Mouse (Mus musculus) midbrain, embryonic 15.5 days (tissue): ENCODE measurements around the gene Myo16. TPM values are rescaled to one million over a fixed set of nuclear protein-coding genes. Genes with fewer than 3 reads are reported as not detected.

Experiments
- ATAC-seq: fragments of 200-750 bp; cut with Nextera tagmentation; replicated peaks from 2 replicates; pipeline ENCODE4 v1.8.0; 2017; ENCODE audit warnings: moderate TSS enrichment
- H3K27ac ChIP-seq: fragments of 300-500 bp; sonication (generic); 2 replicates; pipeline ENCODE4 v1.5.1; 2015; ENCODE audit warnings: mild to moderate bottlenecking, inconsistent platforms
- H3K27me3 ChIP-seq: fragments of 300-500 bp; sonication (generic); replicated peaks from 2 replicates; pipeline ENCODE4 v1.6.1; 2015; ENCODE audit warnings: inconsistent platforms
- H3K36me3 ChIP-seq: fragments of 300-500 bp; sonication (generic); replicated peaks from 2 replicates; pipeline ENCODE4 v1.6.1; 2015; ENCODE audit warnings: inconsistent platforms
- H3K4me1 ChIP-seq: fragments of 300-500 bp; sonication (generic); 2 replicates; pipeline ENCODE4 v1.6.1; 2015; ENCODE audit warnings: inconsistent platforms
- H3K4me2 ChIP-seq: fragments of 300-500 bp; sonication (generic); 2 replicates; pipeline ENCODE4 v1.6.1; 2015; ENCODE audit warnings: inconsistent platforms, mild to moderate bottlenecking, moderate library complexity
- H3K4me3 ChIP-seq: fragments of 300-500 bp; sonication (generic); 2 replicates; pipeline ENCODE4 v1.5.1; 2015; ENCODE audit warnings: mild to moderate bottlenecking, inconsistent platforms
- H3K9ac ChIP-seq: fragments of 300-500 bp; sonication (generic); 2 replicates; pipeline ENCODE4 v1.6.1; 2015; ENCODE audit warnings: mild to moderate bottlenecking, inconsistent platforms
- H3K9me3 ChIP-seq: fragments of 300-500 bp; sonication (generic); 2 replicates; pipeline ENCODE4 v1.6.1; 2016; ENCODE audit warnings: inconsistent platforms
- WGBS: fragments of 180-500 bp; shearing (Covaris S2); methylation state at CpG from one replicate; pipeline ENCODE4 v1.1.7; 2015; ENCODE audit warnings: mixed read lengths; 5-methylcytosine and 5-hydroxymethylcytosine counted together
- polyA plus RNA-seq: library from polyadenylated mRNA; unstranded; fragments of >200 nt; fragmentation: Nextera tagmentation; extraction: Ambion mirVana; gene quantifications from 2 replicates; pipeline ENCODE4 v1.2.1, GENCODE M21; 2015

Gene Myo16
- polyA plus RNA-seq, 1 experiment from 2014 or later: 7.7 TPM

- 91% methylated on average over 6 of the region's 6 CpGs for WGBS
- no peaks in the 10 kb centered on the region for H3K36me3 ChIP-seq
- H3K27ac ChIP-seq: no peak overlapping the region
- no peaks in the 10 kb centered on the region for H3K4me1 ChIP-seq
- H3K4me3 ChIP-seq: no peak overlapping the region
- 0 out of 2 replicates have a peak, but pooled peaks have one; percentile 33 for ATAC-seq
- no peaks in the 10 kb centered on the region for H3K9me3 ChIP-seq
- H3K9ac ChIP-seq: no peak overlapping the region
- H3K4me2 ChIP-seq: no peak overlapping the region
- no peaks in the 10 kb centered on the region for H3K27me3 ChIP-seq
Measured at GRCm38 (mm10) chr8:10190607-10191006, 36.9 kb downstream of the Myo16 start.

- no peaks in the 10 kb centered on the region for H3K27me3 ChIP-seq
- no peak overlapping the region for H3K9ac ChIP-seq
- no peaks in the 10 kb centered on the region for H3K36me3 ChIP-seq
- ATAC-seq: peak; percentile 96
- peaks cover 20% of the 10 kb centered on the region for H3K4me1 ChIP-seq
- peak overlapping the region; percentile 6; the same call in 1 of the 2 replicates for H3K4me3 ChIP-seq
- 22% methylated on average over 7 of the region's 7 CpGs for WGBS
- H3K27ac ChIP-seq: peak overlapping the region; percentile 36; the same call in 1 of the 2 replicates
- H3K4me2 ChIP-seq: peak overlapping the region; percentile 30
- no peaks in the 10 kb centered on the region for H3K9me3 ChIP-seq
Measured at GRCm38 (mm10) chr8:10198164-10198563, 44.5 kb downstream of the Myo16 start.

DNA sequence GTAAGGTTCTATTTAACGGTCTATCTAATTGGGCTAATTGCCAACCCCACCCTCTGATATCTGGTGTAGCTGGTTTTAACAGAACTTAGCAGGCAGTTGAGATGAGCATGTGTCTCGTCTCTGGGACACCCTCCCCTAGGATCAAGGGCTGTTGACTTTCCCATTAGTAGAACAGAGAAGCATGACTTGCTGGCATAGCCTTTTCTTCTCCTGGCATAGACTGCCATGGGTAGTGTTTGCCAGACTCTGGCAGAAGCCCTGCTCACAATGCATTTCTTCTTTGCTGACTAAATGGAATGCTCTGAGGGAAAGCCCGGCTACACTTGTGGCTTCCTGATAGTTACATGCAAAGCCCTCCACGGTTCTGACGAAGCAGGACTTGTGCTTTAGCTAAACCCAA lies 45.6 kb downstream of the Myo16 start:
- Histone ChIP-seq H3K4me1 (peaks cover 20% of the 10 kb centered on the region), H3K9me3 (no peaks in the 10 kb centered on the region), H3K4me2 (peak overlapping the region; percentile 30), H3K36me3 (no peaks in the 10 kb centered on the region), H3K27me3 (no peaks in the 10 kb centered on the region), H3K9ac (no peak overlapping the region), H3K4me3 (no peak overlapping the region), H3K27ac (peak overlapping the region; percentile 36; the same call in 1 of the 2 replicates)
- WGBS: 63% methylated on average over 5 of the region's 5 CpGs
- ATAC-seq: peak; percentile 27

DNA sequence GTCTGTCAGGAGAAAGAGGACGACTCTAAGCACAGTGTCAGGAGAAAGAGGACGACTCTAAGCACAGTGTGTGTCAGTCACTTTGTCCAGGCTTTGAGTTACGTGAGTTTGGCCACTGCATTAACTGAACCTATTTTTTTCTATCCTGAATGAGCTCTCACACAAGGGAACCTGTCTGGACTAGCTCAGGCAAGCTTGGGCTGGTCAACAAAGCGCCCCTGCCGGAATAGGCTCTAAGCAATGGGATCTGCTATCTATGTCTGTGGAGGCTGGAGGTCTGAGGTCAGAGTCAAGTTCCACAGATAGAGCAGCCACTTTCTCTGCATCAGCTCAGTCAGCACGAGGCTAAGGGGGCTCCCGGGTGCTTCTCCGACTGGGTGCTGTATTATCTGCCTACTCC lies 46.3 kb downstream of the Myo16 start:
- no peak for ATAC-seq
- H3K4me2 ChIP-seq: no peak overlapping the region
- WGBS: 78% methylated on average over 8 of the region's 8 CpGs

DNA sequence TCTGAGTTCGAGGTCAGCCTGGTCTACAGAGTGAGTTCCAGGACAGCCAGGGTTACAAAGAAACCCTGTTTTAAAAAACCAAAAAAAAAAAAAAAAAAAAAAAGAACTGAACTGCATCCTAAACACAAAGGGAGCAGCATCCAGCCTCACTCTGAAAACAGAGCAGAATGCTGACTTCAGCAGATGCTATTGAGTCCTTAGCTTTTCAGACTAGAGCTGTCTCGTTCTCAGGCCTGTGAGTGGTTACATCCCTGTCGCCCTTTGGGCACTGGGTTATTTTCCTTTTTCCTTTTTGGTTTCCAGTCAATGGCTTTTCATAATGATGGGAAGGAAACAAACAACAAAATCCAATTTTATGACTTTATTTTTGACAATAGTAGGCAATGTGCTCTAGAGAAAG lies 61.3 kb downstream of the Myo16 start:
- no peaks in the 10 kb centered on the region for H3K4me1 ChIP-seq
- 52% methylated on average over 3 of the region's 3 CpGs for WGBS
- no peaks in the 10 kb centered on the region for H3K36me3 ChIP-seq
- ATAC-seq: no peak
- H3K27ac ChIP-seq: no peak overlapping the region
- no peak overlapping the region for H3K9ac ChIP-seq
- no peak overlapping the region for H3K4me2 ChIP-seq
- H3K9me3 ChIP-seq: no peaks in the 10 kb centered on the region
- no peak overlapping the region for H3K4me3 ChIP-seq
- H3K27me3 ChIP-seq: no peaks in the 10 kb centered on the region

More for the DNA sequence above, 46.3 kb downstream of the Myo16 start:
- Histone ChIP-seq H3K36me3 (no peaks in the 10 kb centered on the region), H3K27ac (no peak overlapping the region), H3K9me3 (no peaks in the 10 kb centered on the region), H3K4me1 (peaks cover 20% of the 10 kb centered on the region), H3K9ac (no peak overlapping the region), H3K4me3 (no peak overlapping the region), H3K27me3 (no peaks in the 10 kb centered on the region)

DNA sequence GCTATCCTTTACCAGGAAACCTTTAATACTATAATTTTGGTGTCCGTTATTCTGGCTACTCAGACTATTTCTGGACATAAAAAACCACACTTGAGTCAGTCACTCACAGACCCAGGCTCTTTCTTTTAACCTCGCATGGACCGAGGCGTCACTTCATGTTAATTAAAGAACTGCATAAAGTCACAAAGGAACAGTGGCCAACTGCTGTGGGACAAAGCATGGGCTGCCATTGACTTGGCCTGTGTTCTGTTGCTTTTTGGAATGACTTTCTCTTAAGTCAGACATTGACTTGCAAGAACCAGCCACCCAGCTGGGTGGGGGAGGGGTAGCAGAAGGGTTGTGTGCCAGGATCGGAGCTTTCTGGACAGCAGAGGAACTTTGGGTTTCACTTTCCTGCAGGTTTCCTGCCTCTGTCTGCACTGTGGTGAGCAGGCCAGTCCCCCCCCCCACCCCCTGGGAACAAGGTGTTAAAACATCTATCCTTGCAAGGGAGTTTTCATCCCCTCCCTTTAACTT lies 66.1 kb downstream of the Myo16 start:
- Histone ChIP-seq H3K36me3 (no peaks in the 10 kb centered on the region), H3K27ac (no peak overlapping the region), H3K4me1 (peaks cover 13% of the 10 kb centered on the region), H3K9me3 (no peaks in the 10 kb centered on the region), H3K4me2 (no peak overlapping the region), H3K9ac (no peak overlapping the region), H3K4me3 (no peak overlapping the region), H3K27me3 (no peaks in the 10 kb centered on the region)
- no peak for ATAC-seq
- WGBS: 53% methylated on average over 5 of the region's 5 CpGs

GRCm38 (mm10) chr8:10222770-10223169 lies 69.1 kb downstream of the Myo16 start:
- ATAC-seq: no peak
- Histone ChIP-seq H3K27ac (no peak overlapping the region), H3K36me3 (no peaks in the 10 kb centered on the region), H3K4me2 (no peak overlapping the region), H3K9me3 (no peaks in the 10 kb centered on the region), H3K9ac (no peak overlapping the region), H3K4me1 (peaks cover 17% of the 10 kb centered on the region), H3K27me3 (no peaks in the 10 kb centered on the region), H3K4me3 (no peak overlapping the region)
- WGBS: 67% methylated on average over 2 of the region's 2 CpGs

- peak; percentile 35; the same call in 1 of the 2 replicates for ATAC-seq
- WGBS: 26% methylated on average over 6 of the region's 6 CpGs
- Histone ChIP-seq H3K4me1 (peaks cover 17% of the 10 kb centered on the region), H3K27me3 (no peaks in the 10 kb centered on the region), H3K9ac (no peak overlapping the region), H3K36me3 (no peaks in the 10 kb centered on the region), H3K4me2 (peak overlapping the region; percentile 13; the same call in 1 of the 2 replicates), H3K9me3 (no peaks in the 10 kb centered on the region), H3K4me3 (no peak overlapping the region), H3K27ac (peak overlapping the region; percentile 73)
Measured at GRCm38 (mm10) chr8:10223528-10224194, 70.0 kb downstream of the Myo16 start.

DNA sequence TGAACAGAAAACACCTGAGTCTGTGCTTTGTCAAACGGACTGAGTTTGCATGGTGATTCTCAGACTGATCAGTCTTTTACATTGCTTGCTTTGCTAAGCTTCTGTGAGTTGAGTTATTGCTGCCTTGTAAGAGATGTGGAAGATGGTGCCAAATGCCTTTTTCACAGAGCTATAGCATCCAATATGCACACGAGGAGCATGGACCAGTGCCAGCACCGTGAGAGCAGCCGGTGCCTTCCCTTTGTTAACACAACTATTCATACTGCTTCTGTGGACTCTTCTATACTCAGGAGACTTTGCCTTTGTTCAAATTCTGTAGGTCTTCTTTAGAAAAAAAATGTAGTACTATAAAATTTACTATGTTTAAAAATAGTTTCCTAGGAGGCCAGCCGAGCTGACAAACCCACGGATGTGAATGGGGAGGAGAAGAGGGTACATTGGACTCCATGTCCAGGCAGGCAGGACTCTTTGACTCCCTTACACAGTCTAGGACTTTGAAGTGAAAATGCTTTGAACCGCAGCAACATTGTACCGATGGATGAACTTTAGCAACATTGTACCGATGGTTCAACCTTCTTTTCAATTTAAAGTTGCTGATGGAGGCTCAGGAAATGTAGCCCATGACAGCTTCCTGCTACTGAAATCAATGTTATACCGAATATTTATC lies 70.7 kb downstream of the Myo16 start:
- H3K4me1 ChIP-seq: peaks cover 17% of the 10 kb centered on the region
- no peaks in the 10 kb centered on the region for H3K27me3 ChIP-seq
- peak overlapping the region; percentile 13; the same call in 1 of the 2 replicates for H3K4me2 ChIP-seq
- 36% methylated on average over 10 of the region's 10 CpGs for WGBS
- no peaks in the 10 kb centered on the region for H3K9me3 ChIP-seq
- peak overlapping the region; percentile 73 for H3K27ac ChIP-seq
- ATAC-seq: peak; percentile 84
- H3K36me3 ChIP-seq: no peaks in the 10 kb centered on the region
- no peak overlapping the region for H3K9ac ChIP-seq
- no peak overlapping the region for H3K4me3 ChIP-seq

DNA sequence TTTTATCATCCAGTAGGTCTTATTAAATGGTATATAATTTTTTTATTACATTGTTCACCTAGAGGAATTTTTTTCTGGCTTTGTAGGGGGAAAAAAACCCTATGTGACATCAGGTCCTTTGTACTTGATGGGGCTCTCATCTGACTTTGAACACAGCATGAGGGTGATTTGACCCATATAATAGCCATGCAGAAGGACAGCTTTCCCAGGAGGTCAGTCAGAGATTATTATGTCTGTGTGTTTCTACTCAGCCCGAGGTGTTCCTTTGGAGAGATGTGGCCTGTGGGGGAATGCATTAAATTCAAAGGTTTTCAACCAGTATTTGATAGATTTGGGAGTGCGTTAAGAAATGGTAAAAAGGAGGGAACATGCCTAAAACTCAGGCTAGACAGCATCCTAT lies 71.3 kb downstream of the Myo16 start:
- no peaks in the 10 kb centered on the region for H3K27me3 ChIP-seq
- no peaks in the 10 kb centered on the region for H3K9me3 ChIP-seq
- H3K9ac ChIP-seq: no peak overlapping the region
- no peak overlapping the region for H3K27ac ChIP-seq
- no peak overlapping the region for H3K4me2 ChIP-seq
- 37% methylated on average over 2 of the region's 2 CpGs for WGBS
- no peaks in the 10 kb centered on the region for H3K36me3 ChIP-seq
- no peak overlapping the region for H3K4me3 ChIP-seq
- H3K4me1 ChIP-seq: peaks cover 17% of the 10 kb centered on the region
- peak; percentile 52; the same call in 1 of the 2 replicates for ATAC-seq

- 59% methylated on average over 8 of the region's 8 CpGs for WGBS
Measured at GRCm38 (mm10) chr8:10230746-10231369, 77.1 kb downstream of the Myo16 start.

GRCm38 (mm10) chr8:10234516-10234915 lies 80.8 kb downstream of the Myo16 start:
- no peak for ATAC-seq
- Histone ChIP-seq H3K4me2 (no peak overlapping the region), H3K27ac (no peak overlapping the region), H3K4me1 (no peaks in the 10 kb centered on the region), H3K9me3 (no peaks in the 10 kb centered on the region), H3K27me3 (no peaks in the 10 kb centered on the region), H3K36me3 (no peaks in the 10 kb centered on the region), H3K4me3 (no peak overlapping the region), H3K9ac (no peak overlapping the region)
- WGBS: 74% methylated on average over 2 of the region's 2 CpGs

More at GRCm38 (mm10) chr8:10230746-10231369, 77.1 kb downstream of the Myo16 start:
- H3K4me2 ChIP-seq: no peak overlapping the region
- H3K27me3 ChIP-seq: no peaks in the 10 kb centered on the region
- no peak for ATAC-seq
- no peaks in the 10 kb centered on the region for H3K36me3 ChIP-seq
- H3K9ac ChIP-seq: no peak overlapping the region
- no peaks in the 10 kb centered on the region for H3K9me3 ChIP-seq
- no peak overlapping the region for H3K4me3 ChIP-seq
- no peaks in the 10 kb centered on the region for H3K4me1 ChIP-seq
- H3K27ac ChIP-seq: no peak overlapping the region
